Mouse (Mus musculus) thymus, postnatal 14 days (tissue): Measurements from ENCODE around the gene Sgf29.

Experiments
- DNase-seq: peaks from one replicate; pipeline ENCODE4 v3.0.0; 2021

Gene Sgf29

GRCm38 (mm10) chr7:126689021-126689420, 39.9 kb downstream of the Sgf29 start:
- DNase-seq = no peak

- no peak for DNase-seq
These were observed 41.6 kb downstream of the Sgf29 start for GRCm38 (mm10) chr7:126690737-126691136.

GRCm38 (mm10) chr7:126691676-126692075, 42.6 kb downstream of the Sgf29 start:
- DNase-seq = no peak

GRCm38 (mm10) chr7:126692426-126692825, 43.3 kb downstream of the Sgf29 start:
- no peak for DNase-seq

GRCm38 (mm10) chr7:126693256-126693655, 44.1 kb downstream of the Sgf29 start:
- peak; percentile 90 for DNase-seq

- no peak for DNase-seq
These were observed 44.7 kb downstream of the Sgf29 start for GRCm38 (mm10) chr7:126693781-126694180.

- no peak for DNase-seq
These were observed 45.4 kb downstream of the Sgf29 start for GRCm38 (mm10) chr7:126694441-126695051.

- peak; percentile 80 for DNase-seq
These were observed 46.1 kb downstream of the Sgf29 start, which contains the start of gene Bola2 for GRCm38 (mm10) chr7:126695210-126695611. Gene Bola2 (plus strand): TSS chr7:126695401.

- peak; percentile 93 for DNase-seq
These were observed 46.6 kb downstream of the Sgf29 start, which contains the start of gene Slx1b for GRCm38 (mm10) chr7:126695631-126696207. Gene Slx1b (minus strand): TSS chr7:126695784.

GRCm38 (mm10) chr7:126696303-126696702, 47.2 kb downstream of the Sgf29 start:
- DNase-seq = no peak

GRCm38 (mm10) chr7:126696886-126697285, 47.8 kb downstream of the Sgf29 start:
- DNase-seq = no peak

- no peak for DNase-seq
These were observed 48.7 kb downstream of the Sgf29 start for GRCm38 (mm10) chr7:126697838-126698237.

- DNase-seq = peak; percentile 22
These were observed 51.2 kb downstream of the Sgf29 start for GRCm38 (mm10) chr7:126700063-126701015.

GRCm38 (mm10) chr7:126701070-126701469, 52.0 kb downstream of the Sgf29 start:
- peak; percentile 97 for DNase-seq

GRCm38 (mm10) chr7:126701559-126702357, 52.6 kb downstream of the Sgf29 start:
- DNase-seq = peak; percentile 63

GRCm38 (mm10) chr7:126702358-126702757, 53.2 kb downstream of the Sgf29 start:
- DNase-seq = peak; percentile 84

GRCm38 (mm10) chr7:126702861-126703756, 54.0 kb downstream of the Sgf29 start:
- DNase-seq = peak; percentile 86

- peak; percentile 68 for DNase-seq
These were observed 54.6 kb downstream of the Sgf29 start for GRCm38 (mm10) chr7:126703757-126704077.

- DNase-seq = peak; percentile 94
These were observed 55.2 kb downstream of the Sgf29 start for GRCm38 (mm10) chr7:126704121-126704980.

- DNase-seq = peak; percentile 88
These were observed 58.5 kb downstream of the Sgf29 start, which contains the start of gene Coro1a for GRCm38 (mm10) chr7:126707442-126708174. Gene Coro1a (minus strand): TSS chr7:126707787.
